Mouse (Mus musculus) neural tube, embryonic 12.5 days (tissue): ENCODE results near the gene Lbhd1. TPM values are rescaled to one million over a fixed set of nuclear protein-coding genes. Genes with fewer than 3 reads are reported as not detected.
A peak's percentile ranks its signal among the peaks of the same experiment; 100 is the strongest.
"Not testable (repeated sequence)": the region's sequence is repeated elsewhere in the genome, so short reads cannot be mapped to it uniquely, and the experiment has no call there.

Source experiments
- ATAC-seq: fragments of 200-750 bp; cut with Nextera tagmentation; 2 replicates; pipeline ENCODE4 v1.8.0; 2017; ENCODE audit warnings: low read depth, mild to moderate bottlenecking, moderate TSS enrichment, moderate library complexity; ENCODE audit not compliant: low FRiP score
- H3K27ac ChIP-seq: fragments of 300-500 bp; sonication (generic); 2 replicates; pipeline ENCODE4 v1.5.1; 2016
- H3K27me3 ChIP-seq: fragments of 300-500 bp; sonication (generic); replicated peaks from 2 replicates; pipeline ENCODE4 v1.6.1; 2016; ENCODE audit warnings: mild to moderate bottlenecking
- H3K36me3 ChIP-seq: fragments of 300-500 bp; sonication (generic); 2 replicates; pipeline ENCODE4 v1.6.1; 2016; ENCODE audit warnings: mild to moderate bottlenecking
- H3K4me1 ChIP-seq: fragments of 300-500 bp; sonication (generic); 2 replicates; pipeline ENCODE4 v1.6.1; 2016
- H3K4me2 ChIP-seq: fragments of 300-500 bp; sonication (generic); replicated peaks from 2 replicates; pipeline ENCODE4 v1.6.1; 2016; ENCODE audit warnings: mild to moderate bottlenecking
- H3K4me3 ChIP-seq: fragments of 300-500 bp; sonication (generic); 2 replicates; pipeline ENCODE4 v1.5.1; 2016
- H3K9ac ChIP-seq: fragments of 300-500 bp; sonication (generic); 2 replicates; pipeline ENCODE4 v1.6.1; 2016; ENCODE audit warnings: mild to moderate bottlenecking
- H3K9me3 ChIP-seq: fragments of 300-500 bp; sonication (generic); 2 replicates; pipeline ENCODE4 v1.6.1; 2016; ENCODE audit warnings: mild to moderate bottlenecking
- WGBS: fragments of 180-500 bp; shearing (Covaris S2); methylation state at CpG from one replicate; pipeline ENCODE4 v1.1.7; 2016; 5-methylcytosine and 5-hydroxymethylcytosine counted together
- polyA plus RNA-seq: library from polyadenylated mRNA; unstranded; fragments of >200 nt; fragmentation: Nextera tagmentation; extraction: Ambion mirVana; gene quantifications from 2 replicates; pipeline ENCODE4 v1.2.1, GENCODE M21; 2016

Lbhd1 gene
- polyA plus RNA-seq, 1 experiment from 2014 or later, result 89.5 TPM

GRCm38 (mm10) chr19:8880311-8881033, 3.1 kb upstream of the Lbhd1 start, which contains the start of gene Uqcc3:
Uqcc3 (minus strand) TSS chr19:8880923.
- Histone ChIP-seq H3K9ac (peak within 1 kb of the TSS; percentile 86), H3K27ac (peak within 1 kb of the TSS; percentile 23; the same call in 1 of the 2 replicates), H3K4me1 (0 out of 2 replicates have a peak, but pooled peaks cover 9% of the 10 kb centered on the region), H3K36me3 (peaks cover 16% of the 10 kb centered on the region), H3K27me3 (no peaks in the 10 kb centered on the region), H3K4me2 (peak within 1 kb of the TSS; percentile 77), H3K4me3 (peak within 1 kb of the TSS; percentile 64), H3K9me3 (no peaks in the 10 kb centered on the region)
- ATAC-seq, result peak; percentile 98
- under 1% methylated on average over 42 of the region's 42 CpGs for WGBS

GRCm38 (mm10) chr19:8881034-8881392, 2.5 kb upstream of the Lbhd1 start:
- no peak overlapping the region; the same call in 1 of the 2 replicates for H3K27ac ChIP-seq
- H3K4me2 ChIP-seq, result peak overlapping the region; percentile 77
- H3K9me3 ChIP-seq, result no peaks in the 10 kb centered on the region
- WGBS, result 29% methylated on average over 3 of the region's 3 CpGs
- H3K4me1 ChIP-seq, result 0 out of 2 replicates have a peak, but pooled peaks cover 9% of the 10 kb centered on the region
- H3K36me3 ChIP-seq, result peaks cover 10% of the 10 kb centered on the region
- no peaks in the 10 kb centered on the region for H3K27me3 ChIP-seq
- peak overlapping the region; percentile 64 for H3K4me3 ChIP-seq
- no peak overlapping the region for H3K9ac ChIP-seq
- no peak; the same call in 1 of the 2 replicates for ATAC-seq

- ATAC-seq, result no peak
- Histone ChIP-seq H3K9ac (no peak overlapping the region), H3K9me3 (no peaks in the 10 kb centered on the region), H3K27ac (no peak overlapping the region), H3K4me3 (no peak overlapping the region), H3K27me3 (no peaks in the 10 kb centered on the region), H3K36me3 (peaks cover 11% of the 10 kb centered on the region), H3K4me2 (peak overlapping the region; percentile 79), H3K4me1 (peaks cover 12% of the 10 kb centered on the region)
- 54% methylated on average over 1 of the region's 1 CpGs for WGBS
Observed at GRCm38 (mm10) chr19:8886916-8887584, 3.5 kb downstream of the Lbhd1 start.

GRCm38 (mm10) chr19:8887585-8888463, 4.3 kb downstream of the Lbhd1 start:
- Histone ChIP-seq H3K36me3 (peaks cover 11% of the 10 kb centered on the region), H3K27ac (peak overlapping the region; percentile 12; the same call in 1 of the 2 replicates), H3K4me3 (peak overlapping the region; percentile 57), H3K4me1 (peaks cover 12% of the 10 kb centered on the region), H3K9me3 (no peaks in the 10 kb centered on the region), H3K27me3 (no peaks in the 10 kb centered on the region), H3K4me2 (peak overlapping the region; percentile 79), H3K9ac (peak overlapping the region; percentile 75)
- ATAC-seq, result no peak; the same call in 1 of the 2 replicates
- 13% methylated on average over 19 of the region's 19 CpGs for WGBS

GRCm38 (mm10) chr19:8888511-8889385, 5.2 kb downstream of the Lbhd1 start, which contains the start of the genes 1810009A15Rik and Gm49416:
1810009A15Rik (plus strand) TSS chr19:8888853.
Gm49416 (plus strand) TSS chr19:8888926.
- Histone ChIP-seq H3K4me2 (peak within 1 kb of the TSS; percentile 79), H3K9ac (peak within 1 kb of the TSS; percentile 75), H3K9me3 (no peaks in the 10 kb centered on the region), H3K4me3 (peak within 1 kb of the TSS; percentile 57), H3K27me3 (no peaks in the 10 kb centered on the region), H3K36me3 (peaks cover 11% of the 10 kb centered on the region), H3K4me1 (peaks cover 15% of the 10 kb centered on the region), H3K27ac (peak within 1 kb of the TSS; percentile 67)
- under 1% methylated on average over 58 of the region's 58 CpGs for WGBS
- ATAC-seq, result peak; percentile 95

- H3K9ac ChIP-seq, result peak within 1 kb of the TSS; percentile 81
- WGBS, result 3% methylated on average over 54 of the region's 54 CpGs
- H3K36me3 ChIP-seq, result peaks cover 30% of the 10 kb centered on the region
- H3K4me2 ChIP-seq, result peak within 1 kb of the TSS; percentile 92
- no peaks in the 10 kb centered on the region for H3K27me3 ChIP-seq
- H3K27ac ChIP-seq, result peak within 1 kb of the TSS; percentile 61
- peak; percentile 34 for ATAC-seq
- H3K4me3 ChIP-seq, result peak within 1 kb of the TSS; percentile 73
- no peaks in the 10 kb centered on the region for H3K9me3 ChIP-seq
- H3K4me1 ChIP-seq, result peaks cover 32% of the 10 kb centered on the region
Observed at GRCm38 (mm10) chr19:8892829-8893766, 9.6 kb downstream of the Lbhd1 start, which contains the start of gene Ints5. Ints5 (plus strand) TSS chr19:8893005.

- peaks cover 34% of the 10 kb centered on the region for H3K4me1 ChIP-seq
- H3K9ac ChIP-seq, result no peak overlapping the region
- H3K4me2 ChIP-seq, result no peak overlapping the region
- H3K27ac ChIP-seq, result no peak overlapping the region
- no peak overlapping the region for H3K4me3 ChIP-seq
- no peak for ATAC-seq
- no peaks in the 10 kb centered on the region for H3K9me3 ChIP-seq
- WGBS, result 93% methylated on average over 9 of the region's 9 CpGs
- no peaks in the 10 kb centered on the region for H3K27me3 ChIP-seq
- peaks cover 27% of the 10 kb centered on the region for H3K36me3 ChIP-seq
Observed at GRCm38 (mm10) chr19:8895397-8895960, 11.9 kb downstream of the Lbhd1 start.

GRCm38 (mm10) chr19:8896231-8896630, 12.7 kb downstream of the Lbhd1 start:
- H3K4me2 ChIP-seq, result peak overlapping the region; percentile 86
- not testable (repeated sequence) for H3K27ac ChIP-seq, H3K27me3 ChIP-seq, ATAC-seq, H3K4me3 ChIP-seq, H3K9me3 ChIP-seq, H3K9ac ChIP-seq
- H3K36me3 ChIP-seq, result peaks cover 20% of the 10 kb centered on the region
- H3K4me1 ChIP-seq, result peaks cover 34% of the 10 kb centered on the region
- 88% methylated on average over 5 of the region's 5 CpGs for WGBS

- peak overlapping the region; percentile 62 for H3K27ac ChIP-seq
- peaks cover 26% of the 10 kb centered on the region for H3K36me3 ChIP-seq
- 25% methylated on average over 21 of the region's 21 CpGs for WGBS
- not testable (repeated sequence) for H3K27me3 ChIP-seq, H3K9me3 ChIP-seq
- H3K4me3 ChIP-seq, result peak overlapping the region; percentile 94
- peaks cover 34% of the 10 kb centered on the region for H3K4me1 ChIP-seq
- H3K4me2 ChIP-seq, result peak overlapping the region; percentile 86
- H3K9ac ChIP-seq, result peak overlapping the region; percentile 59
- ATAC-seq, result peak; percentile 71
Observed at GRCm38 (mm10) chr19:8897211-8897864, 13.8 kb downstream of the Lbhd1 start.
